Mouse (Mus musculus) hindbrain, postnatal 0 days (tissue): ENCODE measurements at regions not wholly inside any gene's neighbourhood (a gene's known extent, or its start where the extent isn't known, plus 50 kb on each side); places are given as distances from the start of the nearest gene placed in this dataset.

ENCODE experiments used
- ATAC-seq: fragments of 200-750 bp; cut with Nextera tagmentation; 2 replicates; pipeline ENCODE4 v1.8.0; 2017; ENCODE audit warnings: mild to moderate bottlenecking, moderate TSS enrichment, moderate library complexity
- DNase-seq: peaks from one replicate; pipeline ENCODE4 v3.0.0-alpha.2; 2015; ENCODE audit warnings: low spot score
- H3K27ac ChIP-seq: fragments of 300-500 bp; sonication (generic); 2 replicates; pipeline ENCODE4 v1.5.1; 2014; ENCODE audit warnings: mild to moderate bottlenecking
- H3K27me3 ChIP-seq: fragments of 300-500 bp; sonication (generic); 2 replicates; pipeline ENCODE4 v1.6.1; 2014; ENCODE audit warnings: low read length, mixed read lengths; ENCODE audit not compliant: insufficient read depth
- H3K36me3 ChIP-seq: fragments of 300-500 bp; sonication (generic); 2 replicates; pipeline ENCODE4 v1.6.1; 2014; ENCODE audit warnings: low read length, mixed read lengths; ENCODE audit not compliant: insufficient read depth
- H3K4me1 ChIP-seq: fragments of 300-500 bp; sonication (generic); 2 replicates; pipeline ENCODE4 v1.6.1; 2014; ENCODE audit warnings: antibody characterized with exemption, low read length, mixed read lengths; ENCODE audit not compliant: insufficient read depth
- H3K4me2 ChIP-seq: fragments of 300-500 bp; sonication (generic); 2 replicates; pipeline ENCODE4 v1.6.1; 2014; ENCODE audit warnings: low read depth, mild to moderate bottlenecking, low read length, moderate library complexity, mixed read lengths
- H3K4me3 ChIP-seq: fragments of 300-500 bp; sonication (generic); 2 replicates; pipeline ENCODE4 v1.5.1; 2014; ENCODE audit warnings: low read length
- H3K9ac ChIP-seq: fragments of 300-500 bp; sonication (generic); replicated peaks from 2 replicates; pipeline ENCODE4 v1.6.1; 2014; ENCODE audit warnings: mild to moderate bottlenecking, low read length, moderate library complexity, mixed read lengths
- H3K9me3 ChIP-seq: fragments of 300-500 bp; sonication (generic); 2 replicates; pipeline ENCODE4 v1.6.1; 2016; ENCODE audit warnings: low read length, mixed read lengths
- CTCF ChIP-seq: IDR thresholded peaks from 2 replicates; pipeline ENCODE4 v1.5.1; 2016; ENCODE audit warnings: antibody characterized with exemption, control low read depth, low read depth
- WGBS: fragments of 180-500 bp; shearing (Covaris S2); extraction: QIAGEN DNeasy Blood & Tissue Kit; methylation state at CpG from one replicate; pipeline ENCODE4 v1.1.7; 2014; 5-methylcytosine and 5-hydroxymethylcytosine counted together

GRCm38 (mm10) chr19:37492572-37492971 lies 57.6 kb upstream of the Exoc6 start:
- Histone ChIP-seq H3K9me3 (no peaks in the 10 kb centered on the region), H3K4me1 (no peaks in the 10 kb centered on the region), H3K27me3 (no peaks in the 10 kb centered on the region), H3K36me3 (no peaks in the 10 kb centered on the region), H3K4me2 (no peak overlapping the region), H3K9ac (no peak overlapping the region), H3K4me3 (no peak overlapping the region), H3K27ac (no peak overlapping the region)
- 58% methylated on average over 2 of the region's 2 CpGs for WGBS
- DNase-seq: no peak
- TF ChIP-seq CTCF: no peak
- no peak for ATAC-seq

- Histone ChIP-seq H3K9ac (no peak overlapping the region), H3K9me3 (no peaks in the 10 kb centered on the region), H3K27me3 (no peaks in the 10 kb centered on the region), H3K4me1 (no peaks in the 10 kb centered on the region), H3K27ac (no peak overlapping the region), H3K4me3 (no peak overlapping the region), H3K36me3 (no peaks in the 10 kb centered on the region), H3K4me2 (no peak overlapping the region)
- ATAC-seq (no peak), DNase-seq (no peak)
- TF ChIP-seq CTCF: no peak
- WGBS: 78% methylated on average over 9 of the region's 9 CpGs
These were observed 56.8 kb upstream of the Exoc6 start for GRCm38 (mm10) chr19:37493378-37493777.

- Histone ChIP-seq H3K4me1 (no peaks in the 10 kb centered on the region), H3K36me3 (no peaks in the 10 kb centered on the region), H3K4me2 (no peak overlapping the region), H3K9me3 (no peaks in the 10 kb centered on the region), H3K27ac (no peak overlapping the region), H3K4me3 (no peak overlapping the region), H3K9ac (no peak overlapping the region), H3K27me3 (no peaks in the 10 kb centered on the region)
- no peak for TF ChIP-seq CTCF
- no peak for DNase-seq
- ATAC-seq: no peak
- WGBS: 72% methylated on average over 10 of the region's 10 CpGs
These were observed 56.2 kb upstream of the Exoc6 start for GRCm38 (mm10) chr19:37493921-37494485.

- no peak overlapping the region for H3K4me3 ChIP-seq
- H3K27me3 ChIP-seq: no peaks in the 10 kb centered on the region
- no peak overlapping the region for H3K4me2 ChIP-seq
- DNase-seq (no peak), ATAC-seq (no peak)
- no peak overlapping the region for H3K9ac ChIP-seq
- no peak for TF ChIP-seq CTCF
- H3K9me3 ChIP-seq: no peaks in the 10 kb centered on the region
- 82% methylated on average over 4 of the region's 4 CpGs for WGBS
- H3K4me1 ChIP-seq: no peaks in the 10 kb centered on the region
- H3K27ac ChIP-seq: no peak overlapping the region
- no peaks in the 10 kb centered on the region for H3K36me3 ChIP-seq
These were observed 55.4 kb upstream of the Exoc6 start for GRCm38 (mm10) chr19:37494806-37495205.

- Histone ChIP-seq H3K27me3 (no peaks in the 10 kb centered on the region), H3K36me3 (no peaks in the 10 kb centered on the region), H3K9me3 (no peaks in the 10 kb centered on the region), H3K9ac (no peak overlapping the region), H3K4me1 (no peaks in the 10 kb centered on the region), H3K27ac (no peak overlapping the region), H3K4me2 (no peak overlapping the region), H3K4me3 (no peak overlapping the region)
- ATAC-seq (no peak), DNase-seq (no peak)
- WGBS: 86% methylated on average over 22 of the region's 22 CpGs
- no peak for TF ChIP-seq CTCF
These were observed 54.6 kb upstream of the Exoc6 start for GRCm38 (mm10) chr19:37495319-37496270.

- H3K4me2 ChIP-seq: no peak overlapping the region
- no peak for ATAC-seq
- H3K9me3 ChIP-seq: no peaks in the 10 kb centered on the region
- no peak overlapping the region for H3K27ac ChIP-seq
- no peak overlapping the region for H3K4me3 ChIP-seq
- DNase-seq: no peak
- 91% methylated on average over 8 of the region's 8 CpGs for WGBS
- H3K36me3 ChIP-seq: no peaks in the 10 kb centered on the region
- TF ChIP-seq CTCF: peak; percentile 8; the same call in 1 of the 2 replicates
- H3K9ac ChIP-seq: no peak overlapping the region
- H3K27me3 ChIP-seq: no peaks in the 10 kb centered on the region
- H3K4me1 ChIP-seq: no peaks in the 10 kb centered on the region
These were observed 53.5 kb upstream of the Exoc6 start for GRCm38 (mm10) chr19:37496759-37497158.

- ATAC-seq (no peak), DNase-seq (no peak)
- H3K4me1 ChIP-seq: no peaks in the 10 kb centered on the region
- H3K4me2 ChIP-seq: no peak overlapping the region
- H3K4me3 ChIP-seq: no peak overlapping the region
- no peak overlapping the region for H3K9ac ChIP-seq
- no peaks in the 10 kb centered on the region for H3K36me3 ChIP-seq
- no peaks in the 10 kb centered on the region for H3K27me3 ChIP-seq
- WGBS: 94% methylated on average over 8 of the region's 8 CpGs
- H3K27ac ChIP-seq: no peak overlapping the region
- no peak for TF ChIP-seq CTCF
- H3K9me3 ChIP-seq: no peaks in the 10 kb centered on the region
These were observed 53.1 kb upstream of the Exoc6 start for GRCm38 (mm10) chr19:37497161-37497560.
